ENCODE assay signal across 25 mouse cellular contexts in genomic region chr1:92037039-92037438, GRCm38 (mm10).
"Had no signal": no experiment of that assay in that cellular context is flagged by ENCODE, and none has a peak within 500 bp of the region (broad histone marks: within the 10 kb centered on the region; RNA-seq: fewer than 3 reads in every experiment).

No protein-coding gene starts in this region.

- H3K4me3 ChIP-seq: gastrocnemius, adult 2 months; heart, embryonic 10.5 days; heart, embryonic 12.5 days; hindbrain, embryonic 13.5 days; hindbrain, embryonic 15.5 days; layer of hippocampus, adult 2 months; left cerebral cortex, adult 2 months; limb, embryonic 12.5 days; liver, embryonic 13.5 days; liver, embryonic 15.5 days had no signal

- H3K9ac ChIP-seq: heart, embryonic 12.5 days; hindbrain, embryonic 13.5 days; hindbrain, embryonic 15.5 days; limb, embryonic 12.5 days; liver, embryonic 13.5 days; liver, embryonic 15.5 days had no signal

- H3K4me1 ChIP-seq: liver, embryonic 13.5 days had no signal

- ATAC-seq: hindbrain, postnatal 0 days; intestine, embryonic 16.5 days had no signal

- H3K9me3 ChIP-seq: heart, embryonic 10.5 days; heart, embryonic 12.5 days; hindbrain, embryonic 13.5 days; hindbrain, embryonic 15.5 days; liver, embryonic 13.5 days; liver, embryonic 15.5 days had no signal

- DNase-seq: gastrocnemius, adult 2 months; gastrocnemius, postnatal 10 days; gastrocnemius, postnatal 25 days; heart, adult 18-20 months; heart, postnatal 10 days; heart, postnatal 4 days; kidney, adult 18-20 months; kidney, adult 8-10 months; kidney, postnatal 10 days; kidney, postnatal 25 days; kidney, postnatal 4 days; left cerebral cortex, postnatal 4 days; liver; liver, embryonic 13.5 days had no signal

- H3K27me3 ChIP-seq: heart, embryonic 12.5 days; hindbrain, embryonic 13.5 days; hindbrain, embryonic 15.5 days; limb, embryonic 12.5 days; liver, embryonic 13.5 days; liver, embryonic 15.5 days had no signal

- H3K4me2 ChIP-seq: heart, embryonic 12.5 days; hindbrain, embryonic 13.5 days; hindbrain, embryonic 15.5 days; limb, embryonic 12.5 days; liver, embryonic 11.5 days; liver, embryonic 13.5 days; liver, embryonic 15.5 days had no signal

- H3K36me3 ChIP-seq: hindbrain, embryonic 15.5 days; liver, embryonic 13.5 days; liver, embryonic 15.5 days had no signal

- H3K27ac ChIP-seq: heart, embryonic 10.5 days; hindbrain, embryonic 13.5 days; hindbrain, embryonic 15.5 days; hindbrain, postnatal 0 days; layer of hippocampus, adult 2 months; left cerebral cortex, adult 2 months; limb, embryonic 12.5 days; liver, embryonic 13.5 days; liver, embryonic 15.5 days had no signal
